Mouse (Mus musculus): ENCODE data around the gene Samt4.
"Not testable (repeated sequence)": the region's sequence is repeated elsewhere in the genome, so short reads cannot be mapped to it uniquely, and the experiment has no call there.

The Samt4 gene

DNA sequence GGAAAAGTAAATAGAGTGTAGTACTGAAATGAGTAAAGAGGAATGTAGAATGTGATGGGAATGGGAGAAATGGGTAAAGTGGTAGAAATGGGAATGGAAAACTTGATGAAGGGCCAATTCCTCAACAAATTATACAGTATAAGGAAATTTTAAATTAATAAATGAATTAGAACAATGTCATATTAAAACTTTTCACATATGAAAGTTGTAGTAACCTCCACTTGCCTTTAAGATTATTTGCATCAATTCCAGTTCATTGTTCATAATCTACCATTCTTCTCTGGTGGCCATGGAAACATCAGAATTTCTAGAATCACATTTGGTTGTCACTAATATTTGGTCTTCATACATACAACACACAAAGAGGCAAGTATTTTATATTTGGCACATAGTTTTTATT is at the start of gene Samt4:
Gene Samt4, plus strand, starts transcription at position 301 of the 400 bp plus-strand sequence.
- no peak for DNase-seq (ENCODE audit: low spot score in 2 of 2)

DNA sequence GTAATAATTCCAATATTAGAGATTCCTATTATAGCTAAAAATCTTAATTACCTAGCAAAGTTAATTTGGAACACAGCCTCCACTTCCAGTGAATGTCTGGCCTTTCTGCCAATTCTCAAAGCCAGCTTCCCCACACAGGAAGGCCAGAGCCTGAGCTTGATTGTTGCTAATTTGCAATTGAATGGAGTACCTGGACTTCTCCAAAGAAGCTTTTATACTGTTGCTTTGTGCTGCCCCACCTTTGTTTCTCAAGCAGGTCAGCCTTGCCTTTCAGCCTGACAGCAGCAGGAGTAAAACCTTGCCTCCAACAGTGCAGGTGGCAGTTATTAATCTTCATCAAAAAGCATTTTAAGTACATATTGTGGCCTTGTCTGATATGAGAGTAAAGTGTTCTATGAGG is 38.1 kb upstream of the Samt4 start:
- not testable (repeated sequence) for DNase-seq (ENCODE audit: low spot score in 2 of 2)

DNA sequence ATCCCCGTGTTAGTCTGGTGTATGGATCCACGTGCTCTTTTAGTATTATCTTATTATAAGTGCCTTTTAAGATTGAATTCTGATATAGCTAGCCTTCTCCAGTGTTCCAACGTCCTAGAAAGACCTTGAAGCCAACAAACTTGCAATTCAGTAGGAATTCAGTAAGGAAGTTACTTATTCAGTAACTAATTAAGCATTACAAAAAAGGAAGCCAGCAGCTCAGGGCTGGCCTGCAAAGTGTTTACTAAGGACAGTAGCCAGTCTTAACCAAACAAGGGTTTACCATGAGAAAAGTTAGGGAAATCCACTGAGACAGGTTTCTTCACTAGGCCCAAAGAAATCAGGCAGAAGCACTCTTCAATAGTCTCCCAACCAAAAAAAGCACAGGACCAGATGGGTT is 13.4 kb upstream of the Samt4 start:
- not testable (repeated sequence) for DNase-seq (ENCODE audit: low spot score in 2 of 2)

Measured in right cerebral cortex, adult 2 months (tissue).